Mouse (Mus musculus) CH12.LX (cell line): Measurements from ENCODE around the gene Plin3. TPM values are rescaled to one million over a fixed set of nuclear protein-coding genes. Genes with fewer than 3 reads are reported as not detected.

Experiments used
- DNase-seq: peaks from one replicate; pipeline ENCODE4 v3.0.0-alpha.2; 2013; ENCODE audit errors: extremely low read depth
- H3K27ac ChIP-seq: 2 replicates; pipeline ENCODE4 v1.5.1; 2012; ENCODE audit warnings: low read depth, mild to moderate bottlenecking, control low read depth, moderate library complexity; ENCODE audit not compliant: insufficient read depth
- H3K27me3 ChIP-seq: replicated peaks from 2 replicates; pipeline ENCODE3; 2012; ENCODE audit warnings: inconsistent platforms
- H3K36me3 ChIP-seq, 2 experiments: replicated peaks in 1 of 2; 2 replicates each; pipeline versions ENCODE3 to v1.6.1; 2012; ENCODE audit warnings: inconsistent platforms in 1 of 2, low read length in 1 of 2, mild to moderate bottlenecking in 1 of 2, mixed read lengths in 1 of 2, moderate library complexity in 1 of 2; ENCODE audit not compliant: control insufficient read depth in 1 of 2, insufficient read depth in 1 of 2
- H3K4me1 ChIP-seq, 2 experiments: 2 replicates each; pipeline ENCODE4 v1.6.1; 2012; ENCODE audit warnings: inconsistent platforms in 1 of 2, moderate library complexity in 1 of 2; ENCODE audit not compliant: insufficient read depth in 2 of 2, control insufficient read depth in 1 of 2
- H3K4me2 ChIP-seq: 2 replicates; pipeline ENCODE4 v1.6.1; 2012; ENCODE audit warnings: low read depth, mild to moderate bottlenecking, control low read depth; ENCODE audit not compliant: poor library complexity, insufficient read depth, severe bottlenecking
- H3K4me3 ChIP-seq, 3 experiments: fragments of 150-350 bp in 1 of 3; sonication (generic) in 1 of 3; replicated peaks in 1 of 3; 2 replicates each; pipeline versions ENCODE3 to v1.5.1; 2011 to 2012; ENCODE audit warnings: low read depth in 2 of 3, low read length in 2 of 3, mild to moderate bottlenecking in 2 of 3, moderate library complexity in 2 of 3, control low read depth in 1 of 3, improper control_type of control experiment in 1 of 3, inconsistent platforms in 1 of 3, mixed read lengths in 1 of 3; ENCODE audit not compliant: poor library complexity in 1 of 3
- H3K79me2 ChIP-seq: replicated peaks from 2 replicates; pipeline ENCODE4 v1.6.1; 2012; ENCODE audit warnings: mild to moderate bottlenecking, moderate library complexity; ENCODE audit not compliant: control insufficient read depth, poor library complexity, insufficient read depth, severe bottlenecking; ENCODE audit errors: extremely low read depth
- H3K9ac ChIP-seq: 2 replicates; pipeline ENCODE4 v1.6.1; 2012; ENCODE audit warnings: low read depth, mild to moderate bottlenecking, control low read depth, moderate library complexity; ENCODE audit not compliant: insufficient read depth
- H3K9me3 ChIP-seq: replicated peaks from 2 replicates; pipeline ENCODE3; 2012; ENCODE audit warnings: low read length, inconsistent platforms, mixed read lengths
- BHLHE40 ChIP-seq: IDR thresholded peaks from 2 replicates; pipeline ENCODE4 v1.6.1; 2011; ENCODE audit warnings: mild to moderate bottlenecking, low read depth, low read length, improper control_type of control experiment
- CHD1 ChIP-seq: IDR thresholded peaks from 2 replicates; pipeline ENCODE4 v1.6.1; 2012; ENCODE audit warnings: low read depth, low read length, improper control_type of control experiment, inconsistent platforms
- CTCF ChIP-seq, 2 experiments: IDR thresholded peaks in 1 of 2; conservative IDR thresholded peaks in 1 of 2; 2 replicates each; pipeline ENCODE4 v1.5.1; 2011 to 2012; ENCODE audit warnings: low read depth in 2 of 2, low read length in 2 of 2, improper control_type of control experiment in 1 of 2, inconsistent platforms in 1 of 2, mild to moderate bottlenecking in 1 of 2, moderate library complexity in 1 of 2
- E2F4 ChIP-seq: IDR thresholded peaks from 2 replicates; pipeline ENCODE4 v1.6.1; 2011; ENCODE audit warnings: low read depth, low read length, improper control_type of control experiment; ENCODE audit not compliant: insufficient replicate concordance
- ELF1 ChIP-seq: IDR thresholded peaks from 2 replicates; pipeline ENCODE4 v1.6.1; 2014; ENCODE audit warnings: low read depth, mild to moderate bottlenecking, inconsistent platforms, low read length, improper control_type of control experiment
- ETS1 ChIP-seq: conservative IDR thresholded peaks from 2 replicates; pipeline ENCODE4 v1.6.1; 2012; ENCODE audit warnings: low read depth, mild to moderate bottlenecking, inconsistent platforms, low read length, improper control_type of control experiment, moderate library complexity
- HCFC1 ChIP-seq: IDR thresholded peaks from 2 replicates; pipeline ENCODE4 v1.6.1; 2012; ENCODE audit warnings: low read depth, mild to moderate bottlenecking, inconsistent platforms, low read length, improper control_type of control experiment
- KAT2A ChIP-seq: IDR thresholded peaks from 2 replicates; pipeline ENCODE4 v1.6.1; 2012; ENCODE audit warnings: low read length, improper control_type of control experiment, inconsistent platforms; ENCODE audit not compliant: insufficient replicate concordance
- MAX ChIP-seq: IDR thresholded peaks from 2 replicates; pipeline ENCODE4 v1.6.1; 2011; ENCODE audit warnings: low read length, improper control_type of control experiment
- MEF2A ChIP-seq: IDR thresholded peaks from 2 replicates; pipeline ENCODE4 v1.6.1; 2014; ENCODE audit warnings: low read depth, mild to moderate bottlenecking, inconsistent platforms, low read length, improper control_type of control experiment, borderline replicate concordance
- MXI1 ChIP-seq: IDR thresholded peaks from 2 replicates; pipeline ENCODE4 v1.6.1; 2011; ENCODE audit warnings: mild to moderate bottlenecking, low read depth, low read length, improper control_type of control experiment
- NELFE ChIP-seq: IDR thresholded peaks from 2 replicates; pipeline ENCODE4 v1.6.1; 2011; ENCODE audit warnings: low read depth, low read length, improper control_type of control experiment
- SIN3A ChIP-seq: IDR thresholded peaks from 2 replicates; pipeline ENCODE4 v1.6.1; 2012; ENCODE audit warnings: low read length, improper control_type of control experiment, inconsistent platforms
- SMC3 ChIP-seq: IDR thresholded peaks from 2 replicates; pipeline ENCODE4 v1.6.1; 2011; ENCODE audit warnings: low read depth, low read length, improper control_type of control experiment
- TBP ChIP-seq: conservative IDR thresholded peaks from 2 replicates; pipeline ENCODE4 v1.6.1; 2011; ENCODE audit warnings: low read depth, low read length, improper control_type of control experiment
- ZKSCAN1 ChIP-seq: IDR thresholded peaks from 2 replicates; pipeline ENCODE4 v1.6.1; 2012; ENCODE audit warnings: low read depth, inconsistent platforms, low read length, improper control_type of control experiment, borderline replicate concordance
- ZNF384 ChIP-seq: IDR thresholded peaks from 2 replicates; pipeline ENCODE4 v1.6.1; 2012; ENCODE audit warnings: low read depth, low read length, improper control_type of control experiment, inconsistent platforms
- dilution Hi-C: fragments of 300-500 bp; cut with MboI; formaldehyde crosslinking; loops from 2 replicates; pipeline ENCODE4 v1.14.3; 2020; ENCODE audit warnings: low sequenced_read_pairs; ENCODE audit not compliant: extremely low pct_unique_long_range_greater_than_20kb, extremely low pct_ligation_motif_present
- in situ Hi-C: fragments of 300-500 bp; cut with MboI; formaldehyde crosslinking; loops from 3 replicates; pipeline ENCODE4 v1.14.3; 2019; ENCODE audit warnings: low sequenced_read_pairs, low pct_ligation_motif_present, low pct_unique_long_range_greater_than_20kb, mixed read lengths
- polyA plus RNA-seq: library from polyadenylated mRNA; unstranded; fragments of >175 nt; gene quantifications from 2 replicates; pipeline ENCODE4 v1.2.1, GENCODE M21; 2012; ENCODE audit warnings: low read depth; ENCODE audit not compliant: insufficient read length
- total RNA-seq, 2 experiments: library from RNA; depleted of rRNA; stranded (reverse); fragments of 300-350 nt in 1 of 2; fragments of >200 nt in 1 of 2; gene quantifications; 2 replicates each; pipeline ENCODE4 v1.2.3; 2012 to 2014

Gene Plin3
- total and polyA plus RNA-seq, 3 experiments: 17.3 to 23.3 (median 18.5) TPM

GRCm38 (mm10) chr17:56245608-56246007 lies 47.1 kb downstream of the Plin3 start:
- dilution Hi-C loops: no loop called here

DNA sequence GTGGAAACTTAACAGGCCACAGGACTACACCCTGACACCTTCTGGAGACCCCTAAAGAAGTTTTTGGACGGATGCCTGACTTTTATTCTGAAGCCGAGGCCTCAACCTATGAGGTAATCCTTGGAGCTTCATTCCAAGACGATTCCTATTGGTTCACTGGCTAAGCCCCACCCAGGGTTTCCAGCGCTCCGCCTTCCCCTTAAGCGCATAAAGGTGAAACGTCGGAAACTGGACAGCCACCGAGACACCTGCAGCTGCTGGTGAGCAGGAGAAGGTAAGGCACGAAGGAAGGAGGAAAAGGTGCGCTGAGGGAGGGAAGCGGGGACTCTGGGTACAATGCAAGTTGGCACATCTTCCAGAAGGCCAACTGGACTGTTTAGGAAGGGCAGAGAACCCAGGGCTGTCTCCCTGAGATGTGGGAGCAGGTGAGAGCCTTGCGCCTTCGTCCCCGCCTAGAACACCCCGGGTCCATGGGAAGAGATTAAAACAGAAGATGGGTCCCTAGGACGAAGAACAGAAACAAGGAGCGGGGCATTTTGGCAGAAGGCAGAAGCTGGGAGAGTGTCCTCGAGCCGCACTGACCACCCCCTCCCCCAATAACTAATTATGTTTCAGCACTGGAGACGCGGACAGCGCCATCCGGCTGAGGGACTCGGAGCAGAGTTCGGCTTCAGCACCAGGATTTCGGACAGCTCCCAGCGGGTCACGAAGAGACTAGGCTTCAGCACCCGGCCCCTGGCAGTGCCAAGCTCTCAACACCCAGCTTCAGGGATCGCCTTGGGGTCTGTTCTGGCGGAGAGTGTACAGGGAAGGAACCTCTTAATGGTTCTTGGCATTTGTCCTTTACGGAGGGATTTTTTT lies 50.9 kb downstream of the Plin3 start:
- H3K36me3 ChIP-seq: no peaks in the 10 kb centered on the region
- in situ Hi-C loops: no loop called here

More at GRCm38 (mm10) chr17:56245608-56246007, 47.1 kb downstream of the Plin3 start:
- Histone ChIP-seq H3K9me3 (no peaks in the 10 kb centered on the region), H3K36me3 (no peaks in the 10 kb centered on the region), H3K27me3 (peaks cover 75% of the 10 kb centered on the region), H3K4me3 (no peak overlapping the region)
- TF ChIP-seq KAT2A (no peak), NELFE (no peak), SIN3A (no peak), ELF1 (no peak), HCFC1 (no peak), ZNF384 (no peak), MEF2A (no peak), MAX (no peak)
- TF ChIP-seq, all 38 proteins: peak for 0
- H3K9ac ChIP-seq: no peak overlapping the region
- in situ Hi-C loops: no loop called here
- H3K4me1 ChIP-seq: peaks cover 0 to 3% of the 10 kb centered on the region in 2 experiments; a peak in 2 of 4 replicates
- no peaks in the 10 kb centered on the region for H3K79me2 ChIP-seq
- no peak for DNase-seq
- no peak overlapping the region for H3K27ac ChIP-seq
- no peak overlapping the region for H3K4me2 ChIP-seq

More for the DNA sequence above, 50.9 kb downstream of the Plin3 start:
- dilution Hi-C loops: no loop called here
- no peaks in the 10 kb centered on the region for H3K79me2 ChIP-seq
- peaks cover under 1 to 3% of the 10 kb centered on the region in 2 experiments; a peak in 3 of 4 replicates for H3K4me1 ChIP-seq
- H3K27me3 ChIP-seq: peaks cover 69% of the 10 kb centered on the region
- no peak overlapping the region for H3K4me3 ChIP-seq
- peak; percentile 79 for DNase-seq
- TF ChIP-seq CTCF (conservative IDR thresholded peaks at IDR 0.05 in 1 of 2, IDR thresholded peaks at IDR 0.05 in 1 of 2; ENCODE audit: low read depth in 2 of 2, low read length in 2 of 2) (no peak), MEF2A (no peak), SIN3A (peak; percentile 100), BHLHE40 (no peak), ZKSCAN1 (no peak), MXI1 (peak; percentile 98), CHD1 (no peak), TBP (no peak), ETS1 (no peak), NELFE (no peak), E2F4 (no peak), MAX (no peak), SMC3 (no peak)
- no peak overlapping the region for H3K27ac ChIP-seq
- H3K4me2 ChIP-seq: no peak overlapping the region
- H3K9ac ChIP-seq: no peak overlapping the region
- no peaks in the 10 kb centered on the region for H3K9me3 ChIP-seq
